Mouse (Mus musculus) macrophage (primary cell): Measurements from ENCODE around the gene Sde2. TPM values are rescaled to one million over a fixed set of nuclear protein-coding genes. Genes with fewer than 3 reads are reported as not detected.

ENCODE experiments used
- H3K27ac ChIP-seq: fragments of 350-480 bp; formaldehyde crosslinking; 2 replicates; pipeline ENCODE4 v1.9.0; 2021
- H3K36me3 ChIP-seq: fragments of 350-480 bp; formaldehyde crosslinking; 2 replicates; pipeline ENCODE4 v1.9.0; 2021; ENCODE audit errors: inconsistent target
- H3K4me3 ChIP-seq: fragments of 350-480 bp; formaldehyde crosslinking; 2 replicates; pipeline ENCODE4 v1.9.0; 2021; ENCODE audit errors: inconsistent target
- H3K79me2 ChIP-seq: fragments of 350-480 bp; formaldehyde crosslinking; 2 replicates; pipeline ENCODE4 v1.9.0; 2021; ENCODE audit errors: inconsistent target
- WGBS: methylation state at CpG from one replicate; pipeline ENCODE4 v1.1.7; 2026; ENCODE audit warnings: inconsistent platforms; ENCODE audit not compliant: missing documents; 5-methylcytosine and 5-hydroxymethylcytosine counted together
- polyA plus RNA-seq: library from polyadenylated mRNA; stranded (reverse); fragments of 250-400 nt; gene quantifications from 3 replicates; pipeline ENCODE4 v1.2.4, GENCODE M21; 2018; ENCODE audit warnings: inconsistent platforms
- total RNA-seq, 78 experiments: library from RNA; depleted of rRNA; stranded (reverse); fragments of 250-400 nt; gene quantifications; 1 replicate in 9 of 78; 2 replicates in 24 of 78; 3 replicates in 43 of 78; 4 replicates in 2 of 78; pipeline ENCODE4 v1.2.4; 2018; ENCODE audit warnings: inconsistent platforms in 56 of 78

Sde2 gene
- total RNA-seq (2018; cell fraction: chromatin; rRNA removed) = 100 to 1,000 TPM in 9 of 26 experiments, 10 to 100 TPM in 17; 26.5 to 185 (median 73.7) TPM
- 10 to 100 TPM; 20.3 to 76.1 (median 33.2) TPM for total RNA-seq (2018; cell fraction: cytosol; rRNA removed)
- 100 to 1,000 TPM in 4 of 26 experiments, 10 to 100 TPM in 22; 19.6 to 128 (median 61.7) TPM for total RNA-seq (2018; cell fraction: nucleus; rRNA removed)
- polyA plus RNA-seq = 14.4 to 20.0 TPM (median 18.7 TPM) in 3 replicates

- 1% methylated on average over 77 of the region's 77 CpGs for WGBS
- Histone ChIP-seq H3K4me3 (peak within 1 kb of the TSS; percentile 90), H3K27ac (peak within 1 kb of the TSS; percentile 98), H3K79me2 (peaks cover 46% of the 10 kb centered on the region), H3K36me3 (peaks cover 3% of the 10 kb centered on the region; the same call in 1 of the 2 replicates)
Observed at GRCm38 (mm10) chr1:180850316-180851270, at the start of gene Sde2. Gene Sde2 (plus strand): TSS chr1:180851127.

- Histone ChIP-seq H3K79me2 (peaks cover 33% of the 10 kb centered on the region), H3K27ac (no peak overlapping the region), H3K4me3 (no peak overlapping the region), H3K36me3 (peaks cover 44% of the 10 kb centered on the region)
- 93% methylated on average over 3 of the region's 3 CpGs for WGBS
Observed at GRCm38 (mm10) chr1:180801466-180801994, 49.4 kb upstream of the Sde2 start.

GRCm38 (mm10) chr1:180803881-180804280, 47.0 kb upstream of the Sde2 start:
- 75% methylated on average over 6 of the region's 6 CpGs for WGBS
- Histone ChIP-seq H3K27ac (no peak overlapping the region), H3K4me3 (no peak overlapping the region), H3K36me3 (peaks cover 60% of the 10 kb centered on the region), H3K79me2 (peaks cover 57% of the 10 kb centered on the region)

- Histone ChIP-seq H3K27ac (no peak overlapping the region), H3K79me2 (peaks cover 93% of the 10 kb centered on the region), H3K4me3 (no peak overlapping the region), H3K36me3 (peaks cover 49% of the 10 kb centered on the region)
- 91% methylated on average over 5 of the region's 5 CpGs for WGBS
Observed at GRCm38 (mm10) chr1:180808831-180809230, 42.1 kb upstream of the Sde2 start.

- peaks cover 27% of the 10 kb centered on the region for H3K36me3 ChIP-seq
Observed at GRCm38 (mm10) chr1:180810976-180811375, 40.0 kb upstream of the Sde2 start.

GRCm38 (mm10) chr1:180811596-180812462, 39.1 kb upstream of the Sde2 start:
- Histone ChIP-seq H3K36me3 (peaks cover 21% of the 10 kb centered on the region), H3K79me2 (peaks cover 63% of the 10 kb centered on the region), H3K27ac (peak overlapping the region; percentile 83), H3K4me3 (peak overlapping the region; percentile 89)
- 2% methylated on average over 25 of the region's 27 CpGs for WGBS

More at GRCm38 (mm10) chr1:180810976-180811375, 40.0 kb upstream of the Sde2 start:
- no peak overlapping the region for H3K27ac ChIP-seq
- WGBS = 47% methylated on average over 7 of the region's 7 CpGs
- peak overlapping the region; percentile 89 for H3K4me3 ChIP-seq
- H3K79me2 ChIP-seq = peaks cover 71% of the 10 kb centered on the region

- WGBS = under 1% methylated on average over 69 of the region's 71 CpGs
- Histone ChIP-seq H3K27ac (peak overlapping the region; percentile 83), H3K36me3 (peaks cover 17% of the 10 kb centered on the region), H3K4me3 (peak overlapping the region; percentile 89), H3K79me2 (peaks cover 54% of the 10 kb centered on the region)
Observed at GRCm38 (mm10) chr1:180812463-180813408, 38.2 kb upstream of the Sde2 start.

GRCm38 (mm10) chr1:180813409-180813884, 37.5 kb upstream of the Sde2 start:
- no peak overlapping the region for H3K27ac ChIP-seq
- H3K79me2 ChIP-seq = peaks cover 46% of the 10 kb centered on the region
- H3K36me3 ChIP-seq = peaks cover 10% of the 10 kb centered on the region
- WGBS = under 1% methylated on average over 23 of the region's 65 CpGs
- H3K4me3 ChIP-seq = peak overlapping the region; percentile 89; the same call in 1 of the 2 replicates

GRCm38 (mm10) chr1:180813885-180814740, 36.8 kb upstream of the Sde2 start, which contains the start of gene H3f3a:
Gene H3f3a (minus strand): TSS chr1:180813943.
- 4% methylated on average over 55 of the region's 69 CpGs for WGBS
- H3K79me2 ChIP-seq = peaks cover 40% of the 10 kb centered on the region
- peak within 1 kb of the TSS; percentile 89 for H3K4me3 ChIP-seq
- H3K27ac ChIP-seq = peak within 1 kb of the TSS; percentile 83
- peaks cover 3% of the 10 kb centered on the region; the same call in 1 of the 2 replicates for H3K36me3 ChIP-seq

- H3K79me2 ChIP-seq = peaks cover 26% of the 10 kb centered on the region
- 98% methylated on average over 12 of the region's 12 CpGs for WGBS
- H3K4me3 ChIP-seq = no peak overlapping the region
- H3K27ac ChIP-seq = no peak overlapping the region
- H3K36me3 ChIP-seq = no peaks in the 10 kb centered on the region
Observed at GRCm38 (mm10) chr1:180815371-180816024, 35.4 kb upstream of the Sde2 start.

GRCm38 (mm10) chr1:180818000-180818399, 32.9 kb upstream of the Sde2 start:
- WGBS = 97% methylated on average over 2 of the region's 2 CpGs
- no peak overlapping the region for H3K27ac ChIP-seq
- peaks cover under 1% of the 10 kb centered on the region; the same call in 1 of the 2 replicates for H3K79me2 ChIP-seq
- H3K4me3 ChIP-seq = no peak overlapping the region
- H3K36me3 ChIP-seq = no peaks in the 10 kb centered on the region

GRCm38 (mm10) chr1:180821101-180821500, 29.8 kb upstream of the Sde2 start:
- no peak overlapping the region for H3K4me3 ChIP-seq
- WGBS = 92% methylated on average over 5 of the region's 6 CpGs
- no peaks in the 10 kb centered on the region for H3K79me2 ChIP-seq
- H3K36me3 ChIP-seq = no peaks in the 10 kb centered on the region
- no peak overlapping the region for H3K27ac ChIP-seq
